Mouse (Mus musculus) induced T-regulatory cell, adult 2 months (primary cell): ENCODE results near the gene Adgra3.
A peak's percentile ranks its signal among the peaks of the same experiment; 100 is the strongest.

Experiments used
- DNase-seq: peaks from one replicate; pipeline ENCODE4 v3.0.0-alpha.2; 2012; ENCODE audit warnings: low read depth

Gene Adgra3

GRCm38 (mm10) chr5:50031763-50032272, 27.0 kb downstream of the Adgra3 start:
- DNase-seq, result no peak

GRCm38 (mm10) chr5:50031288-50031687, 27.5 kb downstream of the Adgra3 start:
- DNase-seq, result no peak

- no peak for DNase-seq
Measured at GRCm38 (mm10) chr5:50029662-50030061, 29.1 kb downstream of the Adgra3 start.

- no peak for DNase-seq
Measured at GRCm38 (mm10) chr5:50027561-50027960, 31.2 kb downstream of the Adgra3 start.

GRCm38 (mm10) chr5:50027001-50027400, 31.8 kb downstream of the Adgra3 start:
- no peak for DNase-seq

- no peak for DNase-seq
Measured at GRCm38 (mm10) chr5:50026148-50026547, 32.7 kb downstream of the Adgra3 start.

GRCm38 (mm10) chr5:50024097-50024496, 34.7 kb downstream of the Adgra3 start:
- no peak for DNase-seq

- no peak for DNase-seq
Measured at GRCm38 (mm10) chr5:50015987-50016587, 42.7 kb downstream of the Adgra3 start.

GRCm38 (mm10) chr5:50015147-50015697, 43.6 kb downstream of the Adgra3 start:
- DNase-seq, result no peak

- no peak for DNase-seq
Measured at GRCm38 (mm10) chr5:50014658-50015057, 44.1 kb downstream of the Adgra3 start.

- no peak for DNase-seq
Measured at GRCm38 (mm10) chr5:50013965-50014364, 44.8 kb downstream of the Adgra3 start.

GRCm38 (mm10) chr5:50008841-50009240, 50.0 kb downstream of the Adgra3 start:
- no peak for DNase-seq

- DNase-seq, result no peak
Measured at GRCm38 (mm10) chr5:50006915-50007658, 51.7 kb downstream of the Adgra3 start.

- DNase-seq, result peak; percentile 7
Measured at GRCm38 (mm10) chr5:50002269-50002668, 56.5 kb downstream of the Adgra3 start.

- DNase-seq, result no peak
Measured at GRCm38 (mm10) chr5:49999764-50000163, 59.0 kb downstream of the Adgra3 start.

- no peak for DNase-seq
Measured at GRCm38 (mm10) chr5:49997019-49997418, 61.8 kb downstream of the Adgra3 start.

- DNase-seq, result no peak
Measured at GRCm38 (mm10) chr5:49996457-49996856, 62.3 kb downstream of the Adgra3 start.

GRCm38 (mm10) chr5:49990737-49991323, 68.0 kb downstream of the Adgra3 start:
- DNase-seq, result no peak

- no peak for DNase-seq
Measured at GRCm38 (mm10) chr5:49988015-49988798, 70.6 kb downstream of the Adgra3 start.

GRCm38 (mm10) chr5:49980727-49981126, 78.1 kb downstream of the Adgra3 start:
- no peak for DNase-seq

GRCm38 (mm10) chr5:49979246-49979645, 79.6 kb downstream of the Adgra3 start:
- no peak for DNase-seq

GRCm38 (mm10) chr5:49975971-49976370, 82.8 kb downstream of the Adgra3 start:
- DNase-seq, result peak; percentile 45
